Mouse (Mus musculus): ENCODE results near the gene Ugt1a9.
"Not testable (repeated sequence)": the region's sequence is repeated elsewhere in the genome, so short reads cannot be mapped to it uniquely, and the experiment has no call there.

Gene Ugt1a9

DNA sequence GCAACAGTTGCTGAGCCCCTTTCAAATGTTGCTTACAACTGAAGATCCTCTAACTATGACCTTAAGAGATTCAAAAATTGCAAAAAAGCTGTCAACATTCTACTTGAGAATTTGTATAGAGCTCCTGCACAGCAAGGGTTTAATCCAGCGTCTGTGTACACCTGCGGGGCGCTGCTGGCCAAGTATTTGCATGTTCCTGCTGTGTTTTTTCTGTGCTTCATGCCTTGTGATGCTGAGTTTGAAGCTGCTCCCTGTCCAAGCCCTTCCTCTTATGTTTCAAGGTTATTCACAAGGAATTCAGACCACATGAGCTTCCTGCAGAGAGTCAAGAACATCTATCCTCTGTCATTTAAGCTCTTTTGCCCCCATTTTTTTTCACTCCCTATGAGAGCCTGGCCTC lies 121.5 kb downstream of the Ugt1a9 start:
- DNase-seq = no peak

DNA sequence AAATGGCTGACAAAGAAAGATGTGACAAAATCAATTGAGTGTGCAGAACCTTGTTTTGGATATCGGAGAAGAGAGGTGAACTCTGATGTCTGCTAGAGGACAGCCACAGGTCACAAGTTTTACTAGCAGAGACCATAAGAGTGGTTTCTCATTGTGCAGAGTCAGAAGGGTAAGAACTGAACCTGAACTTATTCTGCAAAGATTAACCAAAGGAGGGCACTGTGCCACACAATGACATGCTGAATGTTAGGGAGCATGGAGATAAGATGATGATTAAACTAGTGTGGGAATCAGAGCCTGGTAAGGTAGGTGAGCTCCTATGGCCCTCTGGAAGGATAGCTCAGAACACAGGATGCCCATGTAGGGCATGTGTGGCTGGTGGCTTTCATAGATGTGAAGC lies 125.1 kb downstream of the Ugt1a9 start:
- DNase-seq = peak; percentile 97

DNA sequence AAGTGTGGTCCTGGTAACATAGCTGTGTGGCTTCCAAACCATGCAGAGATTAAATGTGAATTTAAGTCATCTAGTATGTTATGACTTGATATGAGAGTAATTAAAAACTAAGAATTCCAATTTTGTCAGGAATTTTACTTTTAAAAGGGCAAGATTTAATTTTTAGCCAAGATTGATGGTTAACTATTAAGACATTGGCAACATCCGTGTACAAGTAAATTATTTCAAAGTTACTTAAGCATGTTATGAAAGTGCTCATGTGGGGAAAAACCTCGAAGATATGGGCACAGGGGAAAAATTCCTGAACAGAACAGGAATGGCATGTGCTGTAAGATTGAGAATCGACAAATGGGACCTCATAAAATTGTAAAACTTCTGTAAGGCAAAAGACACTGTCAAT lies 126.8 kb downstream of the Ugt1a9 start:
- DNase-seq = peak; percentile 77

DNA sequence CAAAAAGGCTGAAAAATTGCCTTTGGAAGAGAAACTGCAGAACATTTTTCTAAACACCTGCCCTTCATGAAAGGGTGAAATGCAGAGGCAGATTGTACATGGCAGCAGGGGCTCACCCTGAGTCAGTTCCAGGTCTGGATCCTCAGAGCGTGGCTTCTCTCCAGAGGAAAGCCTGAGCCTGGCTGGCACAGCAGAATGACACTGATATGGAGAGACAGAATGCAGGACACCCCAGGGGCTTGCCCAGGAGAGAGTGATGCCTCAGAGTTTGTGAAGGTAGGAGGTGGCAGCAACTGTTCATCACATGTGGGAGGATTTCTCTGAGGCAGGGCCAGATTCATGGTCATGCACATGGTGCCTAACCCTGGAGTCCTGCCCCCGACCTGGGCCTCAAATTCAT lies 129.4 kb downstream of the Ugt1a9 start:
- DNase-seq = no peak

DNA sequence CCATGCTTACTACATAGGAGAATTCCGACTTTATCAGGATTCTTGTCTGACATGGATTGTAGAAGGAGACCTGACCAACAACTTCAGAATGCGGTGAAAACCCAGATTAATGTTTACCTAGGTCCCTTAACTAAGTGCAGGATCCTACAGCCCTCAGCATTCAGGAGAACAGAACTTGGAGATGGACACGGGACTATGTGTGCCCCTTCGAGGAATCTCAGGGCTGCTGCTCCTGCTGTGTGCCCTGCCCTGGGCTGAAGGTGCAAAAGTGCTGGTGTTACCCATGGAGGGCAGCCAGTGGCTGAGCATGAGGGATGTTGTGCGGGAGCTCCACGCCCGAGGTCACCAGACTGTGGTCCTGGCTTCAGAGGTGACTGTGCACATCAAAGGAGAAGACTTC lies 129.9 kb downstream of the Ugt1a9 start, which contains the start of gene Ugt1a2:
Gene Ugt1a2, plus strand, starts transcription at position 146 of the 400 bp plus-strand sequence.
- DNase-seq = peak; percentile 62

DNA sequence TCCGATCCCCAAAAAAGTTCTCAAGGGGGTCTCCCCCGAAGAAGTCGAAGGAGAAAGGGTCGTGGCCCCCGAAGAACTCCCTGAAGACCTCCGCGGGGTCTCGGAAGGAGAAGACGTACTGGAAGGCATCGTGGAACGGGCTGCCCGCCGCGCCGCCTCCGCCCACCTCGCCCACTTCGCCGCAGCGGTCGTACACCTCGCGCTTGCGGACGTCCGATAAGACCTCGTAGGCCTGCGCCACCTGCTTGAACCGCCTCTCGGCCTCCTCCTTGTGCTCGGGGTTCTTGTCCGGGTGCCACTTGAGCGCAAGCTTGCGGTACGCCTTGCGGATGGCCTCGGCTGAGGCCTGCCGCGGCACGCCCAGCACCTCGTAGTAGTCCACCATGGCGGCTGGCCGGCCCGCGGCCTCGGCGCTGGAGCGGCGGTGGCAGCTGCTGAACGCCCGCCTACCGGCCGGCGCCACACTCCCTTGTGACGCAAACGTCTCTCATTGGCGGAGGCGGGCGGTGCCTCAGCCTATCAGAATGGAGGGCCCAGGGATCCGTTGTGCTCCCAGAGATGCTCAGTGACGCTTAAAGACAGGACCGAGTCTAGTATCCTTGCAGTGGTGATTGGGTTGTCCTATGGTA lies 134.8 kb downstream of the Ugt1a9 start, which contains the start of gene Dnajb3:
Gene Dnajb3, minus strand, starts transcription at position 489 of the 629 bp plus-strand sequence.
- DNase-seq = peak; percentile 52

DNA sequence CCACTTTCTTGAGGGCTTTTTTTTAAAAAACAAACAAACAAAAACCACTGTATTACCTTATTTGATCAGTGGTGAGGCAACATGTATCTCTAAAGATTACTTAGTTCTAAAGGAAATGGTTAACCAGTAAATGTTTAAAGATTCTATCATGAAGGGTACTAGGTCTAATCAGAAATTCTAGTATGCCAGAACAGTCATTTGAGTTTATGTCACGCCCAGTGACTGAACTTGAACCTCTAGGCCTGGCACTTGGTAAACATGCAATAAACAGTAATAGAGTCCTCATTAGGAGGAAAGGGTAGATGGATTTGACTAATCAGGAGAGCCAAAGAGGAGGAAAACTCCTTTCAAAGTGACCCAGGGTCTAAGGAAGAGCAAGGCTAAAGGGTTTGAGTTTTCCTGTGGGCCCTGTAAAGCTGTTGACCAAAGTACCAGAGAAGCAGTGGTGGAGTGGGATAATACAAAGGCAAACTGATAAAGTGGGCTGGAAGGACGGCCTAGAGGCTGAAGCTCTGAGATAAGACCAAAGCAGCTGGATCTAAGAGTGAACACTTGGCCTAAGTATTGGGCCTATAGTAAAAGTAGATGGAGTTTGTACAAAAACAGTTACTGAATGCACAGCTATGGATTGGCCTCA lies 136.4 kb downstream of the Ugt1a9 start:
- no peak for DNase-seq

DNA sequence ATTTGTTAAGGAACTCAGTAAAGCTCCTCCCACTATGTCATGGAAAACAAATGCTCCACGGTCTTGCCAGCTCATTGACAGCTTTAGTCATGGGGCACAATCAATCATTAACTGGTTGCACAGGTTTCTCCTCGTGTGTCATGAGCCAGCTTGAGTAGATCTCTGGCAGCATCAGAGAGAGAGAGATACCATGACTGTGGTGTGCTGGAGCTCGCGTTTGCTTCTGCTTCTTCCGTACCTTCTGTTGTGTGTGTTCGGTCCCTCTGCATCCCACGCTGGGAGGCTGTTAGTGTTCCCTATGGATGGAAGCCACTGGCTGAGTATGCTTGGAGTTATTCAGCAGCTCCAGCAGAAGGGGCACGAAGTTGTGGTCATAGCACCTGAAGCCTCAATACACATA lies 141.2 kb downstream of the Ugt1a9 start, which contains the start of gene Ugt1a1:
Gene Ugt1a1, plus strand, starts transcription at position 148 of the 400 bp plus-strand sequence.
- peak; percentile 71 for DNase-seq

DNA sequence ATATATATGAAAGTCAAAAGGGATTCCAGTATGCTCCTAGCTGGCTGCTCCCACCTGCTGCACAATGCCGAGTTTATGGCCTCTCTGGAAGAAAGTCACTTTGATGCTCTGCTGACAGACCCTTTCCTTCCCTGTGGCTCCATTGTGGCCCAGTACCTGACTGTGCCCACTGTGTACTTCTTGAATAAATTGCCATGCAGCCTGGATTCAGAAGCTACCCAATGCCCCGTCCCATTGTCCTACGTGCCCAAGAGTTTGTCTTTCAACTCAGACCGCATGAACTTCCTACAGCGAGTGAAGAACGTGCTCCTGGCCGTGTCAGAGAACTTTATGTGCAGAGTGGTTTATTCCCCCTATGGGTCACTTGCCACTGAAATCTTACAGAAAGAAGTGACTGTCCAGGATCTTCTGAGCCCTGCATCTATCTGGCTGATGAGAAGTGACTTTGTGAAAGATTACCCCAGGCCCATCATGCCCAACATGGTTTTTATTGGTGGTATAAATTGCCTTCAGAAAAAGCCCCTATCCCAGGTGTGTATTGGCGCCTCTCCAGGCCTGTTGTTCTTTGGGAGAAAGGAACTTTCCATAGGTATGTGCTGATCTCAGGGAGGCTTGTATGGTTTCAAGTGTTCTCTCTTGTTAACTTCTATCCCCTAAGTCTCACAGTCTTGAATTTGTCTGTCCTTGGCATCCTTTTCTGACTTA lies 141.9 kb downstream of the Ugt1a9 start:
- DNase-seq = no peak

DNA sequence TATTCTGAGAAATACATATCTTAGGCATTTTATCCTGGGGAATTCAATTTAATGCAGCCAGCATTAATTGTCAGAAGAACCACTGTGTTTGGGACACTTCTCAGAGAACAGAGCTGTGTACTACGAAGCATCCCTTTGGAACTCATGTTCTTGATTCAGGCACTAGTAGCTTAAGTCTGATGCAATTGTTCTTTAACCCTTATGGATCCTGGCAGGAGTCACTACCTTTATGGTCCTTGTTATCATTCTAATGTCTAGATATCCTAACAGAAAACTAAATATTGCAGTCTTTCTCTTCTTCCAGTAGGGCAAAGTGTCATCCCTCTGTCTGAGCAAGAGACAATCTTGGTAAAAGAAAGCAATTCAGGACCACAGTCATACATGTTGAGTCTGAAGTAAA lies 142.5 kb downstream of the Ugt1a9 start:
- DNase-seq = no peak

DNA sequence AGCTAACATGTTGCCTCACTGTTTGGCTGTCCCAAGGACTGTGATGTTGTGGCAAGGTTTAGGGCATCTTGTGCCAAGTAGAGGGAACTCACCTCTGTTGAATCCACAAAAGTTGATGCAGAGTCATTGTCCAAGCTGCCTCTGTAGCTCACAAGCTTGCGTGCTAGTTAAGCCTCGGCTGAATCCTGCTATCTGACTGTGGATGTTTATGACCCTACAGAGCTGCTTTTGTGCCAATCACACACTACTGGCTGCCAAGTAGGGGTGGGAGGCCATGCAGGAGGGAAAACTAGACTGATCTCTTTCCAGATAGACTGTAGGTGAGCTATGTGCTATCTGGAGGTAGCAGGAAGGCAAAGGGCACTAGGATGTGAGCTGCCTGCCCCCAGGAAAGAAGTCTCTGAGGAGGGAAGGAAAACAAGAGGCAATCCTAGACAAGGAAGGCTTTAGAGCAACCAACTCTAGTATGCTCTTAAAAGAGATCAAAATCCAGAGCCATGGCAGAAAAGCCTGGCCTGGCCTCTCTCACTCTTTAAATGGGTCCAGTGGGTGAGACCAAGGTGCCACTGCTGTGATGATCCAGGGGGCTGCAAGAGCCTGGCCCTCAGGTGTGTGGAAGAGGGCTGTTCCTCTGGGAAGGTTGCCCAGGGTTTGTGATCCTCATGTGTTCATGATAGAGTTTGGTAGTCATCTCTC lies 143.3 kb downstream of the Ugt1a9 start:
- DNase-seq = no peak

DNA sequence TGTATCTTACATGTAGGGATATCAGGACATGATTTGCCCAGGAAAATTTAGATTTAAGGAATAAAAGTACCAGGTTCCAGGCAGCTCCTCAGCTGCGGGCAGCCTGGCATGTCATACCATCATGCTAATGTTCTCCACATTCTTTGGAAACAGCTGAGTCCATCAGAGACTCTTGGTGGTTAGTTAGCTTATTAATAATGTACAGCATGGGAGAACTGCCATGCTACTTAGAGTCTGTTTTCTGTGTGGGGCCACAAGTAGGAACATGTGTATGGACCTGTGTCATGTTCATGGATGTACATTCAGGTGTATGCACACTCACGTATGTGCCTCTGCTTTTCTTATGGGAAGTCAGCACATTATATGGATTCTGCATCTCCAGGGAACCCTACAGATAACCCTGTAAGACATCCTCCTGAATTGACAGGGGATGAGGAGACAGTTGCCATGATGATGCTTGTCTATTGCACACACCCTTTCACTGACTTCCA lies 143.9 kb downstream of the Ugt1a9 start:
- DNase-seq = no peak

DNA sequence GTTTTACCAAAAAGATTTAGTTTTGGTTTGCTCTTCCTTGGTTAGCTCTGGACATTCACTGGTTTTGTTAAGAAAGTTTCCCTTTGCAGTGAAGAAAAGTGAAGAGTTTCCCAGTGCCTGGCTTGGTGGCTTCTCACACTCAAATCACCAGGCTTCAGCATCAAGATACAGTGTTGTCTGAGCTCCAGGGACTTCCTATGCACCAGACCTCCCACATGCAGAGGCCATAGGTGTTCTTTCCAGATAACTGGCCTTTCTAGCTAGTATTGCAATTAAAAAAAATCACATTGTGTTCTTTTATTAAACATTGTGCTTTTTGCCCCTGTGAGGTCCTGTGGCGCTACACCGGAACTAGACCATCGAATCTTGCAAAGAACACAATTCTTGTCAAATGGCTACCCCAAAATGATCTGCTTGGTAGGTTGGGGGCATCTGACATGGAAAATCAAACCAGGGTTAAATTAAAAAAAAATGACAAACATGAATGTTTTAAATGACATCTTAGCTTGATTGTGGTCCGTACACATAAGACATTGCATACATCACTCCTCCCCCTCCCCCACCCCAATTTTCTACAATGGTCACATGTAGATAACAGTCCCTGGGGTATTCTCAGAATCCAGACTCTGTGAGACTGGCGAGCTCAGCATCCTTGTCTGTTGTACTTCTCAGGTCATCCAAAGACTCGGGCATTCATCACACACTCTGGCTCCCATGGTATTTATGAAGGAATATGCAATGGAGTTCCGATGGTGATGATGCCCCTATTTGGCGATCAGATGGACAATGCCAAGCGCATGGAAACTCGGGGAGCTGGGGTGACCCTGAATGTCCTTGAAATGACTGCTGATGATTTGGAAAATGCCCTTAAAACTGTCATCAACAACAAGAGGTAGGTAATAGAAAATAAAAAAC lies 145.1 kb downstream of the Ugt1a9 start:
- no peak for DNase-seq

DNA sequence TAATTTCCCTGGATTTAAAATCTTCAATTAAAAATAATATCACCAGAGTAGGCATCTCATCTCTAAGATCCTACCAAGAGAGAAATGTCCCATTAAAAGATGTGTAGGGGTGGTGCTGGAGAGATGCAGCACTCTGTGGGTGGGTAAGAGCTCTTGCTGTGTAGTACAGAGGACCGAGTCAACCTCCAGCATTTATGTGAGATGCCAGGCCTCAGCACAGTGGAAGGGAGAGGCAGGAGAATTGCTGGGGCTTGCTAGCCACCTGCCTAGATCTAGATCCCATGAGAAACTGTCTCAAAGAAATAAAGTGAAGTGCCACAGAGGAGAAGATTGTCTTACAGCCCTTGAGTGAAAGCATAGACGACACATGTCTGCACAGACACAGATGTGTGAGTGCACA lies 146.0 kb downstream of the Ugt1a9 start:
- no peak for DNase-seq

DNA sequence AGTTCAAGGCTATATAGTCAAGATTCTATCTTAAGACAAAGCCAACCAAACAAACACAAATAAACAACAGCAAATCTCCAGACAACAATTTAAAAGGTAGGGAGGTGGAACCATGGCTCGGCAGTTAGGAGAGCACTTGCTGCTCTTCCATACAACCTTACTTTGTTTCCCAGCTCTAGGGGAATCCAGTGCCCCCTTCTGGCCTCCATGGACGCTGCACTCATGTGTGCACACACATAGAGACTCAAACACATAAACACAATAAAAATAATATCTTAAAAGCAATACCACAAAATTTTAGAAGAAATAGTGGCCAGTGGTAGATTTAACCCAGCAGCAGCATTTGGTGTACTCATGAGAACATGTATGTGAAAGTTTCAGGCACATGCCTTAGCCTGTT lies 146.5 kb downstream of the Ugt1a9 start:
- peak; percentile 20 for DNase-seq

DNA sequence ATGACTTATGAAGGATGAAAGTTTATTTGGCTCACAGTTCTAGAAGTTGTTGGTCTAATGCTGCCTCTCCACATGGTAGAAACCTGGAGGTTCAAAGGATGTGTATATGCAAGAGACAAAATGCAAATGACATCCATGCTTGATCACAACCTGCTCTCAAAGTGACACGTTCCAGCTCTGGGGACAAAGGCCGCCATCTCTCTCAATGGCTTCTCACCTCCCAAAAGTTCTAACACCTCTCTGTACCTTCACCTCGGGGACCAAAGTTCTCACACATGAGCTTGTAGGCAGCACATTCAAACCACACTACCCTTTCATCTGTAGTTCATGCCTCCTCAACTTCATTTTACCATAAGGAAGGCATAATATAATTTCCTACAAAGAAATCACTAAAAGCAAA lies 147.0 kb downstream of the Ugt1a9 start:
- no peak for DNase-seq

DNA sequence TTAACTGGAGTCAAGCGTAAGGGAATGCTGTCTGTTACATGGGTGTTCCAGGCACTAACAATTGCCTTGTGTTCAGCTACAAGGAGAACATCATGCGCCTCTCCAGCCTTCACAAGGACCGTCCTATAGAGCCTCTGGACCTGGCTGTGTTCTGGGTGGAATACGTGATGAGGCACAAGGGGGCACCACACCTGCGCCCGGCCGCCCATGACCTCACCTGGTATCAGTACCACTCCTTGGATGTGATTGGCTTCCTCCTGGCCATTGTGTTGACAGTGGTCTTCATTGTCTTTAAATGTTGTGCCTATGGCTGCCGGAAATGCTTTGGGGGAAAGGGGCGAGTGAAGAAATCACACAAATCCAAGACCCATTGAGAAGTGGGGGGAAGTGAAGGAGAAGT lies 147.5 kb downstream of the Ugt1a9 start:
- peak; percentile 14 for DNase-seq

DNA sequence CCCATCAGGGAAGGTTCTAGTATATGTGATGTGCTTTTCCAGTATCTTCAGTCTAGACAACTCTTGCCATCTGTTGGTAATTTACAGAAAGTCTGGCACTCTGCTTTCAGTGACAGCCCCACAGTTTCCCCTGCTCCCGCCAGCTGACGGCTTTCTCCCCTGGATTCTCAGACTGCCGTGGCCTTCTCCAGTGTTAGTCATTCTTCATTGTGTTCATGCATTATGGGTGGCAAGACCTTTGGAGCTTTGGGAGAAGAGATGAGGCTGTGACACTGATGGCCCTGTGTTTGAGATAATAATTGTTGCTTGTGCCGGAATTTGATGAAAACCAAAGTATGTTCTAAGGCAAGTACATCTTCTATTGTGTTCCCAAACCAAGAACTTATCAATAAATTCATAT lies 148.0 kb downstream of the Ugt1a9 start:
- no peak for DNase-seq

DNA sequence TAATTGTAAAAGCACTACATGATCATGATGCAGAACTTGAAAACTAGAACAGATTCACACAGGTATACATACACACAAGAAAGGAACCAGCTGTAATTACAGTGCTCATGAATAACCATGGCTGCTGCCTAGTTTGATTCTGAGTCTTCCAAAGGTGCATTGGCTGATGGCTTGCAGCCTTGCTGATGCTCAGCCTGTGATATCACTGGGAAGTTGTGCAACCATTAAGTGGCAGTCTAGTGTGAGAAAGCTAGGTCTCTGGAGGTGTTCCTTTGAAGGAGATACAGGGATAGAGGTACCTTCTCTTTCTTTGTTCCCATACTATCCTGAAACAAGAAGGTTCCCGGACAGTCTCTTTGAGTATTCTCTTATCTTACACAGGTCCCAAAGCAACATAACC lies 148.5 kb downstream of the Ugt1a9 start:
- DNase-seq = no peak

DNA sequence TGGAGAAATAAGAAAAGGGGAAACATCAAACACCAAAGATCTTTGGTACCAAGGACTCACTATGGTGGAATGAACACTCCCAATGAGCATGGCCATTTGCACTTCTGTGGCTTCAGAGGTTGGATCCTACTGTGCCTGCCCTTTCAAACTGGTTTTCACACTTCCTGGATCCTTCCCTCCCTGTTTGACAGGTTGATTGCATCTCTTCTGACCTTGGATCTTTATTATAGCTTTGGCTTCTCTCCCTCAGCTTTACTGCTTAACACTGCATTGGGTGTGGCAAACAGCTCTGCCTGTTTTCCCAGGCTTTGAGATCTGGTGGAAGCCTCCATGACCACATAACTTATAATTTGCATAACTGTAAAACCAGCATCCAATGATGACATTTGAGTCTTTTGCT lies 149.7 kb downstream of the Ugt1a9 start:
- DNase-seq = peak; percentile 20

DNA sequence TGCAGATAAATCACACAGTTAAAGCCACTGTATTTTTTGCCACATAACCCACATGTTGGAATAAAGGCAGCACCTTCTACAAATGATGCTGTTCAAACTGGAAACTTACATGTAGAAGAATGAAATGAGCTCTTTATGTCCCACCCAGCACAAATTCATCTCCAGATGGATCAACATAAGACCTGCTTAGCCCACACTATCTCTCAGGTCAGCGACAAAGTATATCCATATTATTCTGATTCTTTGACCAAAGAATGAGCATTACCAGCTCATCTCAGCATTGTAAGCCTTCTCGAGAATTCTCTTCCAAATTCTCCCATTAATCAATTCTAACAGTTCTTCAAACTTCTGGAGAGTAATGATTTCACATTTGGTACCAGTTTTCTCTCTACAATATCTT lies 151.6 kb downstream of the Ugt1a9 start:
- no peak for DNase-seq

DNA sequence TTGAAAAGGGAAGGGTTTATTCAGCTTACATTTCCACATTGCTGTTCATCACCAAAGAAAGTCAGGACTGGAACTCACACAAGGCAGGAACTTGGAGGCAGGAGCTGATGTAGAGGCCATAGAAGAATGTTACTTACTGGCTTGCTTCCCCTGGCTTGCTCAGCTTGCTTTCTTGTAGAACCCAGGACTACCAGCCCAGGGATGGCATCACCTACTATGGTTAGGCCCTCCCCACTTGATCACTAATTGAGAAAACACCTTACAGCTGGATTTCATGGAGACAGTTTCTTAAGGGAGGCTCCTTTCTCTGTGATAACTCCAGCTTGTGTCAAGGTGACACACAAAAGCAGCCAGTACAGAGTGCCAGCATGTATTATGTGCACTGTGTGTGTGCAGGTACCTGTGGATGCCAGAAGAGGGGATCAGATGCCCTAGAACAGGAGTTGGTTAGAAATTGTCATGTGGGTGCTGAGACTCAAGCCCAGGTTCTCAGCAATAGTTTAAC lies 152.5 kb downstream of the Ugt1a9 start:
- not testable (repeated sequence) for DNase-seq
